Mouse (Mus musculus) spleen, postnatal 10 days (tissue): ENCODE measurements around the gene Ifrd1.
A peak's percentile ranks its signal among the peaks of the same experiment; 100 is the strongest.

Source experiments
- DNase-seq, 2 experiments: peaks; one replicate each; pipeline ENCODE4 v3.0.0; 2021 to 2022; ENCODE audit warnings: low spot score in 2 of 2

Gene Ifrd1

GRCm38 (mm10) chr12:40243241-40243640, 5.1 kb downstream of the Ifrd1 start:
- DNase-seq = no peak

GRCm38 (mm10) chr12:40239161-40239560, 9.1 kb downstream of the Ifrd1 start:
- no peak for DNase-seq

GRCm38 (mm10) chr12:40232231-40232630, 16.1 kb downstream of the Ifrd1 start:
- DNase-seq = no peak

GRCm38 (mm10) chr12:40231632-40232031, 16.7 kb downstream of the Ifrd1 start:
- no peak for DNase-seq

GRCm38 (mm10) chr12:40224171-40224880, 24.0 kb downstream of the Ifrd1 start:
- DNase-seq = no peak

GRCm38 (mm10) chr12:40223676-40224075, 24.6 kb downstream of the Ifrd1 start:
- no peak for DNase-seq

- peak; percentile 97 to 98 for DNase-seq
Measured at GRCm38 (mm10) chr12:40223082-40223619, 25.2 kb downstream of the Ifrd1 start.

GRCm38 (mm10) chr12:40222251-40223081, 25.8 kb downstream of the Ifrd1 start:
- DNase-seq = peak in 1 of 2 experiments; percentile 93

GRCm38 (mm10) chr12:40221611-40222010, 26.7 kb downstream of the Ifrd1 start:
- no peak for DNase-seq

GRCm38 (mm10) chr12:40220896-40221295, 27.4 kb downstream of the Ifrd1 start:
- DNase-seq = no peak

- no peak for DNase-seq
Measured at GRCm38 (mm10) chr12:40220001-40220570, 28.2 kb downstream of the Ifrd1 start.

- no peak for DNase-seq
Measured at GRCm38 (mm10) chr12:40218430-40218945, 29.8 kb downstream of the Ifrd1 start.

- no peak for DNase-seq
Measured at GRCm38 (mm10) chr12:40217776-40218175, 30.5 kb downstream of the Ifrd1 start.

- DNase-seq = no peak
Measured at GRCm38 (mm10) chr12:40214888-40215876, 33.1 kb downstream of the Ifrd1 start.

- DNase-seq = no peak
Measured at GRCm38 (mm10) chr12:40209049-40209448, 39.3 kb downstream of the Ifrd1 start.

- no peak for DNase-seq
Measured at GRCm38 (mm10) chr12:40207909-40208308, 40.4 kb downstream of the Ifrd1 start.

GRCm38 (mm10) chr12:40202161-40203035, 45.9 kb downstream of the Ifrd1 start:
- DNase-seq = no peak

GRCm38 (mm10) chr12:40200484-40201235, 47.6 kb downstream of the Ifrd1 start:
- DNase-seq = no peak

GRCm38 (mm10) chr12:40199795-40200402, 48.4 kb downstream of the Ifrd1 start:
- DNase-seq = peak; percentile 39 to 60
